Mouse (Mus musculus): Measurements from ENCODE around the gene Rnf152.

Rnf152 gene

GRCm38 (mm10) chr1:105312601-105312901 is 44.0 kb downstream of the Rnf152 start:
- in situ Hi-C loops (cut with MboI), result no loop called here

GRCm38 (mm10) chr1:105311899-105312600 is 44.5 kb downstream of the Rnf152 start:
- in situ Hi-C loops (cut with MboI), result no loop called here

- in situ Hi-C loops (cut with MboI), result no loop called here
These were observed 54.3 kb downstream of the Rnf152 start for GRCm38 (mm10) chr1:105302164-105302563.

GRCm38 (mm10) chr1:105301764-105302163 is 54.7 kb downstream of the Rnf152 start:
- in situ Hi-C loops (cut with MboI), result no loop called here

GRCm38 (mm10) chr1:105291859-105292258 is 64.7 kb downstream of the Rnf152 start:
- in situ Hi-C loops (cut with MboI), result no loop called here

- in situ Hi-C loops (cut with MboI), result no loop called here
These were observed 69.0 kb downstream of the Rnf152 start for GRCm38 (mm10) chr1:105287536-105287935.

GRCm38 (mm10) chr1:105286906-105287305 is 69.6 kb downstream of the Rnf152 start:
- in situ Hi-C loops (cut with MboI), result no loop called here

- in situ Hi-C loops (cut with MboI), result no loop called here
These were observed 71.5 kb downstream of the Rnf152 start for GRCm38 (mm10) chr1:105285001-105285400.

- in situ Hi-C loops (cut with MboI), result no loop called here
These were observed 72.4 kb downstream of the Rnf152 start for GRCm38 (mm10) chr1:105284116-105284515.

GRCm38 (mm10) chr1:105281277-105281676 is 75.2 kb downstream of the Rnf152 start:
- in situ Hi-C loops (cut with MboI), result no loop called here

- in situ Hi-C loops (cut with MboI), result no loop called here
These were observed 76.3 kb downstream of the Rnf152 start for GRCm38 (mm10) chr1:105280160-105280559.

- in situ Hi-C loops (cut with MboI), result no loop called here
These were observed 81.9 kb downstream of the Rnf152 start for GRCm38 (mm10) chr1:105274500-105275194.

GRCm38 (mm10) chr1:105271104-105271503 is 85.4 kb downstream of the Rnf152 start:
- in situ Hi-C loops (cut with MboI), result no loop called here

GRCm38 (mm10) chr1:105263283-105264033 is 93.1 kb downstream of the Rnf152 start:
- in situ Hi-C loops (cut with MboI), result no loop called here

GRCm38 (mm10) chr1:105260200-105260599 is 96.3 kb downstream of the Rnf152 start:
- in situ Hi-C loops (cut with MboI), result no loop called here

GRCm38 (mm10) chr1:105257199-105257598 is 99.3 kb downstream of the Rnf152 start:
- in situ Hi-C loops (cut with MboI), result no loop called here

- in situ Hi-C loops (cut with MboI), result no loop called here
These were observed 107.3 kb downstream of the Rnf152 start for GRCm38 (mm10) chr1:105249190-105249589.

GRCm38 (mm10) chr1:105246651-105247050 is 109.9 kb downstream of the Rnf152 start:
- in situ Hi-C loops (cut with MboI), result no loop called here

GRCm38 (mm10) chr1:105246075-105246574 is 110.4 kb downstream of the Rnf152 start:
- in situ Hi-C loops (cut with MboI), result no loop called here

GRCm38 (mm10) chr1:105243359-105244142 is 113.0 kb downstream of the Rnf152 start:
- in situ Hi-C loops (cut with MboI), result no loop called here

- in situ Hi-C loops (cut with MboI), result no loop called here
These were observed 116.3 kb downstream of the Rnf152 start for GRCm38 (mm10) chr1:105240185-105240584.
